Mouse (Mus musculus) kidney, embryonic 15.5 days (tissue): ENCODE measurements around the gene Pld3. TPM values are rescaled to one million over a fixed set of nuclear protein-coding genes. Genes with fewer than 3 reads are reported as not detected.

Experiments
- ATAC-seq: fragments of 200-750 bp; cut with Nextera tagmentation; replicated peaks from 2 replicates; pipeline ENCODE4 v1.8.0; 2017; ENCODE audit warnings: moderate TSS enrichment; ENCODE audit not compliant: low FRiP score
- H3K27ac ChIP-seq: fragments of 300-500 bp; sonication (generic); 2 replicates; pipeline ENCODE4 v1.5.1; 2015; ENCODE audit warnings: mild to moderate bottlenecking, inconsistent platforms
- H3K27me3 ChIP-seq: fragments of 300-500 bp; sonication (generic); 2 replicates; pipeline ENCODE4 v1.6.1; 2015; ENCODE audit warnings: inconsistent platforms
- H3K36me3 ChIP-seq: fragments of 300-500 bp; sonication (generic); 2 replicates; pipeline ENCODE4 v1.6.1; 2015; ENCODE audit warnings: inconsistent platforms
- H3K4me1 ChIP-seq: fragments of 300-500 bp; sonication (generic); 2 replicates; pipeline ENCODE4 v1.6.1; 2015; ENCODE audit warnings: inconsistent platforms
- H3K4me2 ChIP-seq: fragments of 300-500 bp; sonication (generic); 2 replicates; pipeline ENCODE4 v1.6.1; 2015; ENCODE audit warnings: moderate library complexity, mild to moderate bottlenecking, inconsistent platforms
- H3K4me3 ChIP-seq: fragments of 300-500 bp; sonication (generic); replicated peaks from 2 replicates; pipeline ENCODE4 v1.5.1; 2015; ENCODE audit warnings: mild to moderate bottlenecking, inconsistent platforms
- H3K9ac ChIP-seq: fragments of 300-500 bp; sonication (generic); 2 replicates; pipeline ENCODE4 v1.6.1; 2015; ENCODE audit warnings: mild to moderate bottlenecking, inconsistent platforms
- H3K9me3 ChIP-seq: fragments of 300-500 bp; sonication (generic); replicated peaks from 2 replicates; pipeline ENCODE4 v1.6.1; 2016; ENCODE audit warnings: inconsistent platforms
- WGBS: fragments of 180-500 bp; shearing (Covaris S2); methylation state at CpG from one replicate; pipeline ENCODE4 v1.1.7; 2015; ENCODE audit warnings: mixed read lengths; 5-methylcytosine and 5-hydroxymethylcytosine counted together
- polyA plus RNA-seq: library from polyadenylated mRNA; unstranded; fragments of >200 nt; fragmentation: Nextera tagmentation; extraction: Ambion mirVana; gene quantifications from 2 replicates; pipeline ENCODE4 v1.2.1, GENCODE M21; 2015

Pld3 gene
- polyA plus RNA-seq = 83.1 and 90.5 TPM in 2 replicates

DNA sequence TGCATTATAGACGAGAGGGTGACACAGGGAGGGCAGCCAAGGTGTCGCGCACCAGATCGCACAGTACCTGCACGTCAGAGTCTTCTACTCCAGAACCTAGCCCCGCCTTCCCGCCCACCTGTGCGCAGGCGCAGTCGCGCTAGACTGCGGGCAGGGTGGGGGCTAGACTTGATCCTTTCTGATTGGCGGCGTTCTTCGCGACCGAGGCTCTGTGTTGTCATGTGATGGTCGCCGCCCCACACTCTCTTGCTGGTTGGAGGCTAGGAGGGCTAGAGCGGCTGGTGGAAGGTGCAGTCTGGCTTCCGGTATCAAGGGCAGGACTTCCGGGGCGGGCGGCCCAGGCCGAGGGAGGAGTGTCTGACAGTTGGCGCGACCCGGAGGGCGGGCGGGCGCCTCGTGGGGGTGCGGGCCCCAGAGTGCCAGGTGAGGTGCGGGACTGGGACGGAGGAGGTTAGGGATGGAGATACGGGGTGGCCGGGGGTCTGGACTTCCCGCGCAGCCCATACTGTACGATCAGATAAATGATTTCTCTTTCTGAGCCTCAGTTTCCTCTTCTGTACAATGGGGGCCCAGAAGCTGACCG is at the start of gene Pld3, which contains the start of gene 2310022A10Rik:
Gene Pld3 (minus strand): TSS at position 288 of the 583 bp plus-strand sequence.
Gene 2310022A10Rik (plus strand): TSS at position 303 of the 583 bp plus-strand sequence.
- WGBS = under 1% methylated on average over 41 of the region's 41 CpGs
- H3K9me3 ChIP-seq = no peaks in the 10 kb centered on the region

GRCm38 (mm10) chr7:27602161-27602560 is 49.1 kb upstream of the Pld3 start:
- no peak overlapping the region for H3K27ac ChIP-seq
- peaks cover 53% of the 10 kb centered on the region for H3K4me1 ChIP-seq

More for the DNA sequence above, at the start of gene Pld3, which contains the start of gene 2310022A10Rik:
- H3K9ac ChIP-seq = peak within 1 kb of the TSS; percentile 65
- H3K4me2 ChIP-seq = peak within 1 kb of the TSS; percentile 71
- H3K4me1 ChIP-seq = peaks cover 15% of the 10 kb centered on the region
- peak within 1 kb of the TSS; percentile 43 for H3K27ac ChIP-seq
- peak; percentile 100 for ATAC-seq
- no peaks in the 10 kb centered on the region for H3K27me3 ChIP-seq
- H3K4me3 ChIP-seq = peak within 1 kb of the TSS; percentile 74
- peaks cover 13% of the 10 kb centered on the region for H3K36me3 ChIP-seq

DNA sequence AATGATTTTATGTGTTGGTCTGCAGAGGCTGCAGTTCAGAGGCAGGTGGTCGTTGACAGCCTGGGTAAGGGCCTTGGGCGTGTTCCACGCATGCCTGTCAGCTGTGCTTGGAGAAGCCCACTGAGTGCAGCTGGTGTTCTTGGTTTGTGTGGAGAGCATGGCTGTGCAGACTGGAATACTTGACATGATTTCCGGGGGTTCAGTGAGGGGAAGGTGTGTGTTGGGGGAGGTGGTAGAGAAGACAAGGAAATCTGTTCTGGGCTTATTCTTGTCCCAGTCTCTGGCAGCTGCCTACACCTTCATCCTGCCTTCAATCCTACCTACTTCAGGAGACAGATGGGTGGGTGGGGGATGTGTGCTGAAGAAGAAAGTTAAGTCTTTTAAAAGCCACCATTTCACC is 48.6 kb upstream of the Pld3 start:
- 0 out of 2 replicates have a peak overlapping the region, but pooled peaks have one; percentile 5 for H3K27ac ChIP-seq
- no peaks in the 10 kb centered on the region for H3K9me3 ChIP-seq
- H3K4me3 ChIP-seq = no peak overlapping the region
- H3K27me3 ChIP-seq = no peaks in the 10 kb centered on the region
- no peak for ATAC-seq
- H3K4me2 ChIP-seq = no peak overlapping the region
- H3K36me3 ChIP-seq = peaks cover 5% of the 10 kb centered on the region; the same call in 1 of the 2 replicates
- WGBS = 76% methylated on average over 4 of the region's 4 CpGs
- peaks cover 53% of the 10 kb centered on the region for H3K4me1 ChIP-seq
- H3K9ac ChIP-seq = no peak overlapping the region

More at GRCm38 (mm10) chr7:27602161-27602560, 49.1 kb upstream of the Pld3 start:
- H3K36me3 ChIP-seq = peaks cover 5% of the 10 kb centered on the region; the same call in 1 of the 2 replicates
- WGBS = 74% methylated on average over 2 of the region's 2 CpGs
- no peak for ATAC-seq
- H3K4me2 ChIP-seq = no peak overlapping the region
- no peaks in the 10 kb centered on the region for H3K27me3 ChIP-seq
- H3K9me3 ChIP-seq = no peaks in the 10 kb centered on the region
- H3K9ac ChIP-seq = no peak overlapping the region
- H3K4me3 ChIP-seq = no peak overlapping the region

- H3K36me3 ChIP-seq = peaks cover 13% of the 10 kb centered on the region
- peaks cover 52% of the 10 kb centered on the region for H3K4me1 ChIP-seq
- H3K9ac ChIP-seq = no peak overlapping the region
- WGBS = 81% methylated on average over 7 of the region's 7 CpGs
- no peak for ATAC-seq
- H3K4me2 ChIP-seq = no peak overlapping the region
- H3K4me3 ChIP-seq = no peak overlapping the region
- no peaks in the 10 kb centered on the region for H3K27me3 ChIP-seq
- no peaks in the 10 kb centered on the region for H3K9me3 ChIP-seq
- peak overlapping the region; percentile 27; the same call in 1 of the 2 replicates for H3K27ac ChIP-seq
These were observed 45.0 kb upstream of the Pld3 start for GRCm38 (mm10) chr7:27598053-27598452.

GRCm38 (mm10) chr7:27596586-27597503 is 43.8 kb upstream of the Pld3 start:
- Histone ChIP-seq H3K27ac (peak overlapping the region; percentile 90), H3K4me2 (peak overlapping the region; percentile 46), H3K4me1 (peaks cover 58% of the 10 kb centered on the region), H3K27me3 (no peaks in the 10 kb centered on the region), H3K4me3 (peak overlapping the region; percentile 17), H3K9ac (peak overlapping the region; percentile 38; the same call in 1 of the 2 replicates), H3K9me3 (no peaks in the 10 kb centered on the region), H3K36me3 (peaks cover 8% of the 10 kb centered on the region; the same call in 1 of the 2 replicates)
- ATAC-seq = peak; percentile 59
- WGBS = 26% methylated on average over 10 of the region's 10 CpGs

GRCm38 (mm10) chr7:27592934-27593645 is 40.1 kb upstream of the Pld3 start:
- Histone ChIP-seq H3K36me3 (peaks cover 8% of the 10 kb centered on the region; the same call in 1 of the 2 replicates), H3K9me3 (no peaks in the 10 kb centered on the region), H3K9ac (peak overlapping the region; percentile 86), H3K4me1 (peaks cover 47% of the 10 kb centered on the region), H3K27me3 (no peaks in the 10 kb centered on the region), H3K4me3 (peak overlapping the region; percentile 65), H3K27ac (peak overlapping the region; percentile 98), H3K4me2 (peak overlapping the region; percentile 74)
- no peak for ATAC-seq
- WGBS = 32% methylated on average over 12 of the region's 12 CpGs

DNA sequence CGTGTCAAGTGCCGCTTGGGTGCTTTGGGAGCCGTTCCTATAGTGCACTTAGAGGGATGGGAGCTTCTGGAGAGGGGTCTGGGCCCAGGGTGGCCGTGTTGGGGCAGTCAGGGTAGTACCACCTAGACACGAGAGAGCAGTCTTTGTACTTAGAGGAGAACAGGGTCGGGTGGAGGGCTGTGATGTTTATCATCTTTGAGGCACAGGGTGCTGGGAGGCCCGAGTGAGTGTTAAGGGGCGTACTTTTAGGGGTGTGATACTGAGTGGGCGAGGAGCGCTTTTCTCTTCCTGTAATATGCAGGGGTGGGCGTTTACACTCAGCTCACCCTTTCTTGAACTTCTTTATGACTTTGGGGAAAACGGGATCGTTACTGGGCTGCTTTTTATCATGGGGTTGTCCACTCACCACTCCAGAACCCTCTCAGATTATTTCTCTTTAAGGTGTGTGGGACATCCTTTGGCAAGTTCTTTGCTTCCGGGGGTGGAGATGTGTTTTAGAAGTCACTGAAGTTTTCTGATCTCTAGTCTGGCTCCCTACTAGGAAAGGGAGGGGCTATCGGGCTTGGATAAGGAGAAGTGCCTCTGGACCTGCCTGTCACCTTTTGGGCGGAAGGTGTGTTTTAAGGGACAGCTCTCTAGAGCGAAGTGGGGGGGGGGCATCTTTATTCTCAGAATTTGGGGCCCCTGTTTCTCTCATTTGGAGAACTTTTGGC is 39.4 kb upstream of the Pld3 start:
- ATAC-seq = peak; percentile 53
- H3K9me3 ChIP-seq = no peaks in the 10 kb centered on the region
- H3K4me2 ChIP-seq = peak overlapping the region; percentile 74
- H3K27me3 ChIP-seq = no peaks in the 10 kb centered on the region
- peaks cover 8% of the 10 kb centered on the region; the same call in 1 of the 2 replicates for H3K36me3 ChIP-seq
- H3K27ac ChIP-seq = peak overlapping the region; percentile 98
- H3K4me3 ChIP-seq = peak overlapping the region; percentile 65
- peak overlapping the region; percentile 86 for H3K9ac ChIP-seq
- peaks cover 40% of the 10 kb centered on the region for H3K4me1 ChIP-seq
- 1% methylated on average over 17 of the region's 17 CpGs for WGBS

GRCm38 (mm10) chr7:27591266-27592216 is 38.5 kb upstream of the Pld3 start, which contains the start of gene Akt2:
Akt2 (plus strand) TSS chr7:27591552.
- peak within 1 kb of the TSS; percentile 65 for H3K4me3 ChIP-seq
- ATAC-seq = peak; percentile 94
- H3K9ac ChIP-seq = peak within 1 kb of the TSS; percentile 86
- H3K4me2 ChIP-seq = peak within 1 kb of the TSS; percentile 74
- H3K4me1 ChIP-seq = peaks cover 31% of the 10 kb centered on the region
- peak within 1 kb of the TSS; percentile 98 for H3K27ac ChIP-seq
- under 1% methylated on average over 64 of the region's 71 CpGs for WGBS
- H3K9me3 ChIP-seq = no peaks in the 10 kb centered on the region
- H3K27me3 ChIP-seq = no peaks in the 10 kb centered on the region
- H3K36me3 ChIP-seq = peaks cover 8% of the 10 kb centered on the region; the same call in 1 of the 2 replicates

- Histone ChIP-seq H3K36me3 (peaks cover 12% of the 10 kb centered on the region; the same call in 1 of the 2 replicates), H3K4me1 (peaks cover 23% of the 10 kb centered on the region), H3K4me3 (peak overlapping the region; percentile 65), H3K27ac (peak overlapping the region; percentile 98), H3K27me3 (no peaks in the 10 kb centered on the region), H3K9ac (peak overlapping the region; percentile 50), H3K4me2 (peak overlapping the region; percentile 74), H3K9me3 (no peaks in the 10 kb centered on the region)
- no peak for ATAC-seq
- WGBS = 63% methylated on average over 4 of the region's 4 CpGs
These were observed 37.7 kb upstream of the Pld3 start for GRCm38 (mm10) chr7:27590566-27591213.

GRCm38 (mm10) chr7:27590088-27590487 is 37.1 kb upstream of the Pld3 start:
- Histone ChIP-seq H3K27me3 (no peaks in the 10 kb centered on the region), H3K9ac (no peak overlapping the region), H3K27ac (no peak overlapping the region), H3K4me3 (no peak overlapping the region), H3K4me2 (no peak overlapping the region), H3K4me1 (peaks cover 20% of the 10 kb centered on the region), H3K9me3 (no peaks in the 10 kb centered on the region), H3K36me3 (peaks cover 12% of the 10 kb centered on the region; the same call in 1 of the 2 replicates)
- no peak for ATAC-seq
- WGBS = 88% methylated on average over 4 of the region's 4 CpGs
